Mouse (Mus musculus): ENCODE results near the gene Aaed1. TPM values are rescaled to one million over a fixed set of nuclear protein-coding genes. Genes with fewer than 3 reads are reported as not detected.

Aaed1 gene
- polyA plus RNA-seq, 1 experiment from 2014 or later = 89.2 TPM

- no peak overlapping the region for H3K4me2 ChIP-seq (replicated peaks; ENCODE audit: low read depth, low read length)
- H3K27ac ChIP-seq (ENCODE audit: low read length) = no peak overlapping the region
- H3K27me3 ChIP-seq (replicated peaks; ENCODE audit: insufficient read depth, low read length) = no peaks in the 10 kb centered on the region
- H3K9ac ChIP-seq (replicated peaks; ENCODE audit: low read depth) = no peak overlapping the region
- H3K36me3 ChIP-seq (ENCODE audit: insufficient read depth, low read length) = no peaks in the 10 kb centered on the region
- no peak for TF ChIP-seq CTCF (IDR thresholded peaks at IDR 0.05)
- no peak for TF ChIP-seq EP300 (IDR thresholded peaks at IDR 0.05)
- H3K9me3 ChIP-seq (ENCODE audit: low read length) = no peaks in the 10 kb centered on the region
- WGBS = 76% methylated on average over 4 of the region's 4 CpGs
- H3K4me3 ChIP-seq (ENCODE audit: low read depth, low read length) = no peak overlapping the region
- DNase-seq (ENCODE audit: low spot score) (no peak), ATAC-seq (no peak)
- peaks cover 10% of the 10 kb centered on the region; the same call in 1 of the 2 replicates for H3K4me1 ChIP-seq (ENCODE audit: insufficient read depth, low read depth, low read length)
Observed at GRCm38 (mm10) chr13:64244685-64245261, 67.7 kb downstream of the Aaed1 start.

GRCm38 (mm10) chr13:64242721-64243120 lies 69.8 kb downstream of the Aaed1 start:
- ATAC-seq (no peak), DNase-seq (ENCODE audit: low spot score) (no peak)
- no peak overlapping the region for H3K4me3 ChIP-seq (ENCODE audit: low read depth, low read length)
- no peaks in the 10 kb centered on the region for H3K27me3 ChIP-seq (replicated peaks; ENCODE audit: insufficient read depth, low read length)
- no peaks in the 10 kb centered on the region for H3K9me3 ChIP-seq (ENCODE audit: low read length)
- H3K4me1 ChIP-seq (ENCODE audit: insufficient read depth, low read depth, low read length) = no peaks in the 10 kb centered on the region
- no peaks in the 10 kb centered on the region for H3K36me3 ChIP-seq (ENCODE audit: insufficient read depth, low read length)
- TF ChIP-seq CTCF (IDR thresholded peaks at IDR 0.05) (no peak), EP300 (IDR thresholded peaks at IDR 0.05) (no peak)
- no peak overlapping the region for H3K4me2 ChIP-seq (replicated peaks; ENCODE audit: low read depth, low read length)
- no peak overlapping the region for H3K27ac ChIP-seq (ENCODE audit: low read length)
- no peak overlapping the region for H3K9ac ChIP-seq (replicated peaks; ENCODE audit: low read depth)

GRCm38 (mm10) chr13:64240626-64241025 lies 71.9 kb downstream of the Aaed1 start:
- WGBS = 79% methylated on average over 7 of the region's 7 CpGs
- TF ChIP-seq EP300 (IDR thresholded peaks at IDR 0.05) (no peak), CTCF (IDR thresholded peaks at IDR 0.05) (no peak)
- ATAC-seq (no peak), DNase-seq (ENCODE audit: low spot score) (no peak)
- no peaks in the 10 kb centered on the region for H3K27me3 ChIP-seq (replicated peaks; ENCODE audit: insufficient read depth, low read length)
- no peak overlapping the region for H3K4me2 ChIP-seq (replicated peaks; ENCODE audit: low read depth, low read length)
- H3K9me3 ChIP-seq (ENCODE audit: low read length) = no peaks in the 10 kb centered on the region
- no peak overlapping the region for H3K27ac ChIP-seq (ENCODE audit: low read length)
- no peaks in the 10 kb centered on the region for H3K4me1 ChIP-seq (ENCODE audit: insufficient read depth, low read depth, low read length)
- no peaks in the 10 kb centered on the region for H3K36me3 ChIP-seq (ENCODE audit: insufficient read depth, low read length)
- no peak overlapping the region for H3K4me3 ChIP-seq (ENCODE audit: low read depth, low read length)
- no peak overlapping the region for H3K9ac ChIP-seq (replicated peaks; ENCODE audit: low read depth)

GRCm38 (mm10) chr13:64237681-64238157 lies 74.8 kb downstream of the Aaed1 start:
- TF ChIP-seq CTCF (IDR thresholded peaks at IDR 0.05) = no peak
- TF ChIP-seq EP300 (IDR thresholded peaks at IDR 0.05) = no peak
- no peak overlapping the region for H3K27ac ChIP-seq (ENCODE audit: low read length)

GRCm38 (mm10) chr13:64237000-64237680 lies 75.4 kb downstream of the Aaed1 start:
- TF ChIP-seq EP300 (IDR thresholded peaks at IDR 0.05) (no peak), CTCF (IDR thresholded peaks at IDR 0.05) (no peak)
- DNase-seq (ENCODE audit: low spot score) (no peak), ATAC-seq (no peak)
- H3K36me3 ChIP-seq (ENCODE audit: insufficient read depth, low read length) = no peaks in the 10 kb centered on the region
- H3K27ac ChIP-seq (ENCODE audit: low read length) = no peak overlapping the region
- H3K27me3 ChIP-seq (replicated peaks; ENCODE audit: insufficient read depth, low read length) = no peaks in the 10 kb centered on the region
- H3K9me3 ChIP-seq (ENCODE audit: low read length) = no peaks in the 10 kb centered on the region
- H3K4me3 ChIP-seq (ENCODE audit: low read depth, low read length) = no peak overlapping the region
- H3K4me1 ChIP-seq (ENCODE audit: insufficient read depth, low read depth, low read length) = no peaks in the 10 kb centered on the region
- WGBS = 46% methylated on average over 4 of the region's 4 CpGs
- H3K4me2 ChIP-seq (replicated peaks; ENCODE audit: low read depth, low read length) = no peak overlapping the region
- no peak overlapping the region for H3K9ac ChIP-seq (replicated peaks; ENCODE audit: low read depth)

More at GRCm38 (mm10) chr13:64237681-64238157, 74.8 kb downstream of the Aaed1 start:
- DNase-seq (ENCODE audit: low spot score) (no peak), ATAC-seq (no peak)
- Histone ChIP-seq H3K4me2 (replicated peaks; ENCODE audit: low read depth, low read length) (no peak overlapping the region), H3K9ac (replicated peaks; ENCODE audit: low read depth) (no peak overlapping the region), H3K4me1 (ENCODE audit: insufficient read depth, low read depth, low read length) (no peaks in the 10 kb centered on the region), H3K27me3 (replicated peaks; ENCODE audit: insufficient read depth, low read length) (no peaks in the 10 kb centered on the region), H3K9me3 (ENCODE audit: low read length) (no peaks in the 10 kb centered on the region), H3K36me3 (ENCODE audit: insufficient read depth, low read length) (no peaks in the 10 kb centered on the region), H3K4me3 (ENCODE audit: low read depth, low read length) (no peak overlapping the region)

GRCm38 (mm10) chr13:64235777-64236176 lies 76.7 kb downstream of the Aaed1 start:
- Histone ChIP-seq H3K9me3 (ENCODE audit: low read length) (no peaks in the 10 kb centered on the region), H3K27ac (ENCODE audit: low read length) (no peak overlapping the region), H3K9ac (replicated peaks; ENCODE audit: low read depth) (no peak overlapping the region), H3K4me3 (ENCODE audit: low read depth, low read length) (no peak overlapping the region), H3K36me3 (ENCODE audit: insufficient read depth, low read length) (no peaks in the 10 kb centered on the region), H3K4me2 (replicated peaks; ENCODE audit: low read depth, low read length) (no peak overlapping the region), H3K27me3 (replicated peaks; ENCODE audit: insufficient read depth, low read length) (no peaks in the 10 kb centered on the region), H3K4me1 (ENCODE audit: insufficient read depth, low read depth, low read length) (no peaks in the 10 kb centered on the region)
- no peak for DNase-seq (ENCODE audit: low spot score)
- TF ChIP-seq CTCF (IDR thresholded peaks at IDR 0.05) = no peak
- no peak for TF ChIP-seq EP300 (IDR thresholded peaks at IDR 0.05)
- no peak for ATAC-seq
- 62% methylated on average over 3 of the region's 3 CpGs for WGBS

Data from lung, postnatal 0 days (tissue).